Mouse (Mus musculus) brain, embryonic 14.5 days (tissue): Measurements from ENCODE around the gene Gm45837.

Experiments used
- CTCF ChIP-seq: fragments of 200-500 bp; IDR thresholded peaks from 2 replicates; pipeline ENCODE4 v1.5.1; 2012; ENCODE audit warnings: inconsistent platforms, mild to moderate bottlenecking, moderate library complexity, borderline replicate concordance; ENCODE audit not compliant: insufficient read depth, insufficient read length; ENCODE audit errors: extremely low read depth
- POLR2A ChIP-seq: fragments of 200-500 bp; IDR thresholded peaks from 2 replicates; pipeline ENCODE4 v1.6.1; 2012; ENCODE audit warnings: mild to moderate bottlenecking, inconsistent platforms, borderline replicate concordance; ENCODE audit not compliant: poor library complexity, insufficient read depth, insufficient read length, severe bottlenecking; ENCODE audit errors: extremely low read depth

GRCm38 (mm10) chr7:101443093-101443492, 32.4 kb downstream of the Gm45837 start:
- no peak for TF ChIP-seq POLR2A
- TF ChIP-seq CTCF, result no peak
